Mouse (Mus musculus) induced T-regulatory cell, adult 2 months (primary cell): ENCODE measurements around the gene Mcam.
A peak's percentile ranks its signal among the peaks of the same experiment; 100 is the strongest.

Experiments
- DNase-seq: peaks from one replicate; pipeline ENCODE4 v3.0.0-alpha.2; 2012; ENCODE audit warnings: low read depth

Gene Mcam

GRCm38 (mm10) chr9:44134101-44134850, at the start of gene Mcam:
Mcam (plus strand) TSS chr9:44134469.
- DNase-seq = peak; percentile 65

- DNase-seq = peak; percentile 87
Measured at GRCm38 (mm10) chr9:44084659-44085229, 49.5 kb upstream of the Mcam start.

GRCm38 (mm10) chr9:44085276-44085675, 49.0 kb upstream of the Mcam start:
- no peak for DNase-seq

GRCm38 (mm10) chr9:44085741-44086665, 48.3 kb upstream of the Mcam start:
- no peak for DNase-seq

GRCm38 (mm10) chr9:44086960-44087359, 47.3 kb upstream of the Mcam start:
- DNase-seq = no peak

- no peak for DNase-seq
Measured at GRCm38 (mm10) chr9:44087761-44088455, 46.4 kb upstream of the Mcam start.

- no peak for DNase-seq
Measured at GRCm38 (mm10) chr9:44088877-44089608, 45.2 kb upstream of the Mcam start.

- peak; percentile 74 for DNase-seq
Measured at GRCm38 (mm10) chr9:44093612-44094503, 40.4 kb upstream of the Mcam start.

GRCm38 (mm10) chr9:44094737-44095136, 39.5 kb upstream of the Mcam start:
- no peak for DNase-seq

- DNase-seq = no peak
Measured at GRCm38 (mm10) chr9:44095781-44096180, 38.5 kb upstream of the Mcam start.

GRCm38 (mm10) chr9:44096536-44096935, 37.7 kb upstream of the Mcam start:
- DNase-seq = no peak

GRCm38 (mm10) chr9:44101490-44101889, 32.8 kb upstream of the Mcam start, which contains the start of gene Mfrp:
Mfrp (plus strand) TSS chr9:44101729.
- DNase-seq = no peak

GRCm38 (mm10) chr9:44104881-44105280, 29.4 kb upstream of the Mcam start:
- no peak for DNase-seq

GRCm38 (mm10) chr9:44105781-44106180, 28.5 kb upstream of the Mcam start:
- no peak for DNase-seq

GRCm38 (mm10) chr9:44106182-44106581, 28.1 kb upstream of the Mcam start:
- DNase-seq = no peak

GRCm38 (mm10) chr9:44106596-44106995, 27.7 kb upstream of the Mcam start:
- DNase-seq = no peak

GRCm38 (mm10) chr9:44107110-44107509, 27.2 kb upstream of the Mcam start, which contains the start of gene C1qtnf5:
C1qtnf5 (plus strand) TSS chr9:44107245.
- DNase-seq = no peak

GRCm38 (mm10) chr9:44107557-44108179, 26.6 kb upstream of the Mcam start:
- peak; percentile 15 for DNase-seq

- DNase-seq = no peak
Measured at GRCm38 (mm10) chr9:44108269-44109055, 25.8 kb upstream of the Mcam start.
